Mouse (Mus musculus): ENCODE measurements around the gene Narfl.

GRCm38 (mm10) chr17:25831451-25832281 is 58.1 kb downstream of the Narfl start:
- no peak for TF ChIP-seq POLR2A (IDR thresholded peaks at IDR 0.05; ENCODE audit: borderline replicate concordance, insufficient read depth, low read length)
- TF ChIP-seq CTCF (IDR thresholded peaks at IDR 0.05; ENCODE audit: borderline replicate concordance, insufficient read depth, low read depth, low read length) = no peak

Data from cerebellum, adult 2 months (tissue).